Mouse (Mus musculus): ENCODE measurements at regions not wholly inside any gene's neighbourhood (a gene's known extent, or its start where the extent isn't known, plus 50 kb on each side); places are given as distances from the start of the nearest gene placed in this dataset.

GRCm38 (mm10) chrX:11861892-11862291 is 298.3 kb downstream of the Bcor start:
- DNase-seq, result no peak

- no peak for DNase-seq
Observed at GRCm38 (mm10) chrX:11863106-11863505, 297.0 kb downstream of the Bcor start.

DNA sequence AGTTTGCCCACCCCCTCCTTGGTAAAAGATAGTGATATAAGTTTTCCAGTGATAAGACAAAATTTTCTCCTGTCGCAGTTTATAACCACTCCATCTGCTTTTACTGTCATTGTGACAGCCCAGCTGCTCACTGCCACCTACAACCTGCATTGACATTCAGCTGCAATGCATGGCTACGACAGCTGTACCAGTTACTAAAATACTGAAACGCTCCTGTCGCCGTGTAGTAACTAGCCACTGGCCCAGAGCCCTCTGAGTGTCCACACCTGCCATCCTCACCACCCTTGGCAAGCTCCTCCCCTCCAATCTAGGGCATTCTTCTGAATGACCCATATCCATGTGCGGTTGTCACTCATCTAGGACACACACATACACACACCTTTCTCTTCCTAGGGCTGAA is 286.2 kb downstream of the Bcor start:
- DNase-seq, result no peak

DNA sequence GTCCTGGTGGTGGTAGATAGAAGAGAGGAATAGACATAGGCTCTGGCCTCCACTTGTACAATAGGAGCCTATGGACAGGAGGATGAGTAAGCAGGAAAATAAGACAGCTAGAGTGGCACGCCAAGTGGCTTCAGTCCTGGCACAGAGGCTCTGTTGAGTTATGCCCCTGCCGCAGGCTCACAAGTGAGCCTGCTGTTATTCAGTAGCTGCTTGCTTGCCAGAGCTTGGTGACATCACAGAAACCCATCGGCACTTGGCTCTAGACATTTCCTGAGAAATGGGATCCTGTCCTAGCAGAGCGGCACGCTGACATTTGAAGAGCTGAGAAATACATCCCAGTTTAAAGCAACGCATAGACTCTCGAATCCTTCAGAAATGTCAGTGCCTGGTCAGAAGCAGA is 283.5 kb downstream of the Bcor start:
- DNase-seq, result no peak

GRCm38 (mm10) chrX:11878028-11878427 is 282.1 kb downstream of the Bcor start:
- peak; percentile 6 to 12 for DNase-seq

DNA sequence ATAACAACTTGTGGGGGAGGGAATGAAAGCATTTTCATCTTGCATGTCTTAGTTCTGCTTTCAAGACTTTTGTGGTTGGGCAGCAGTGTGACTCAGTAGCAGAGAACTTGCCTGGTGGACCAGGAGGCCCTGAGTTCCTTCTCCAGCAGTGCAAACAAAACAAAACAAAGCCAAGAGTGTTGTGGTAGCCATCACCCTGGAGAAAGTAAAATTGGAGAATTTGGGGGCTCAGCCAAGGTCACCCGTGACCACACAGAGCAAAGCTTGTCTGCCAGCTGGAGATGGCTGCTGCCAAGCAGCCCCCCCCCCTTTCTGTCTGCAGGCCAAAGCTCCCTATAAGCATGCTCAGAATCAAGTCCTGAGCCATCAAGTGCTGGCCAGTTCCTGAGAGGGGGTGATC is 279.2 kb downstream of the Bcor start:
- no peak for DNase-seq

DNA sequence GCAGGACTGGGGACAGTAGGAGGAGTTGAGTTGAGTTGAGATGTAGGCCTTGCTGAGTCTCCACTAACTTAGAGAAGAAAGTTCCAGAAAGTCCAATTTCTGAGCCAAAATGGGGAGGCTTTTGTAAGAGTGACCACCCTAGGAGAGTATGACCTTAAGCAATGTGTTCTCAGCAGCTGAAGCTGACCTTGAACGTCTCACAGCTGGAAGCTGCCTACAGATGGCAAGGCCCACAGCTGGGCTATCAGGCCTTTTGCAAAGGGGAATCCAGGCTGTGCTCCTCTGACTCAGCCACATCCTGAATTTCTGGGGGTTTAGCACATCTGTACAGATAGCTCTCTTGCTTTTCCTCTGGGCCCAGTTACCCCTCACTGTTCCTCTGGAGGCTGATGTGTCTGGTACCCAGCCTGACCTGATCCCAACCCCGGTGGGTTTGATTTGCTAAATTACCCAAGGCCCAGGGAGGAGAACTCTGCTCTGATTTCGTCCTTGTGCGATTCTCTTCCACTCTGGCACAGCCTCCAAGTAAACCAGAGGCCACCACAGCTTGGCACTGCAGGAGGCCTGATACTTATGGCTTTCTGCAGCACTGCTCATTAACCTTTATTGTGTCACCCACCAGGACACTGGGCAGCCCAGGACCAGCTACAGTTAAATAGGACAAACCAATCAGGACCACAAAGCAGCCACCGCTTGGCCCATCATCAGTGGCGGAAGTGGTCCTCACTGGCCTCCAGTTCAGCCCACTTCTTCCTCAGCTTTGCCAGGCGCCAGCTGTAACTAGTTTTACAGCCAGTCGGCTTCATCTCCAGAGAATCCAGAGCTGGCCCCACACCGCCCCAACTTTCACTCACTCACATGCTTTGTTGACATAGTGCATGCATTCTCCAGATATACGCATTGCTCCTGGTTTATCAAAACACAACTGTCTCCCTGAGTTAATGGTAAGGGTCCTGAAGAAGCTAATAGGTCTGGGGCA is 276.1 kb downstream of the Bcor start:
- no peak for DNase-seq

DNA sequence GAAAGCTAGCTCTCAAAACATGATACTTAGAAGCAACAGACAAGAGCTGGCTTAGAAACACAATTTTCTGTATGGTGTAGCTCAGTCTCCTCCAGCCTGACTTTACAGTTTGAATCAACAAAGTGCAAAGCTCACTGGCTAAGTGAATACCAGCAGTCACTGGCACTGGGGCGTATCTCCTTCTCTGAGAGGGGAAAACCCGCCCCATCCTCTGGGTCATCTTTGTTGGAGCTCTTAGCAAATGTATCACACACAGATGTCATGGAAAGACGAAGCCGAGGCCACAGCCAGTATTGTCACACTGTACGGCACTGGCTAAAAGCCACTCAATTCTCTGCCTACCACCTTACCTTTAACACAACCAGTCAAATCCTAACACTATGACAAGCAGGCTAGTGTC is 267.8 kb downstream of the Bcor start:
- no peak for DNase-seq

DNA sequence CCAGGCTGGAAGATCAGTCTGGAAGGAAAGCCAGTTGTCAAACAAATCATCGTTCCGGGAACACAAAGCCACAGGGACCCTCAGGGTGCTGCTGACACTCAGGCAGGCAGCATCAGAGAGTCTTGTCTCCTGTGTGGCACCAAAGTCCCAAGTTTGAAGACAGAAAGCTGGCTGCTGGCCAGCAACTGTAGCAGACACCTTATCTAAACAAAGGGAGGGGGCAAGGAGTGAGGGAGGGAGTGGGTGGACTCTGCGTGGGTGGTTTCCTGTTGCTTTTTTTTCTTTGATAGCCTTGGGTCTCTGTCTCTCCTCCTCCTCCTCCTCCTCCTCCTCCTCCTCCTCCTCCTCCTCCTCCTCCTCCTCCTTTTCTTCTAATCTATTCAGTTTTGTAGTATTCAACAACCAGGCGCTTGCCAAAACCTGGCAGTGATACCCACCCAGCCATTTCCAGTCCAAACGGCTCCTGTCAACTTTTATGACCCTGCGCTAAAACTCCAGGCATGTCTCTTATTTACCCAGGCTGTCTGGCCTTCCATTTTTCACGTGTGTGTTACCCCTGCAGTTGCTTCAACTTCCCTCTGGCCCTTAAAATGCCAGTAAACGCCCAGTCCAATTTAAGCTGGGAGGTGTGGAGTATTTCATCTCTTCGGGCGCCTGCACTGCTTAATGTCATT is 266.4 kb downstream of the Bcor start:
- DNase-seq, result peak; percentile 2 to 8

DNA sequence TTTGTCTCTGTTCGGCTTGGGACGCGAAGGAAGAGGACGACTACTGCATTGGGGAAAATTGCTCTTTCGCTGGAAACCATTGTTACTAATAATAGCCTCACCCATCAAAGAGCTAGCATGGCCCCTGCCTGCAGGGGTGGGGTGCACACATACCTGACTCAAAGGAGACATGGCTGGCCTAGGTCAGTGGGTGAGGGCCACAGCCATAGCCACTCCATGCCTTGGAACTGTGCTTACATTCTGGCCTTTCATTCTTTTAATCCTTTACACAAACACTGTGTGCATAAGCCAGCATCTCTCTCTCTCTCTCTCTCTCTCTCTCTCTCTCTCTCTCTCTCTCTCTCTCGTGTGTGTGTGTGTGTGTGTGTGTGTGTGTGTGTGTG is 265.9 kb downstream of the Bcor start:
- no peak for DNase-seq

DNA sequence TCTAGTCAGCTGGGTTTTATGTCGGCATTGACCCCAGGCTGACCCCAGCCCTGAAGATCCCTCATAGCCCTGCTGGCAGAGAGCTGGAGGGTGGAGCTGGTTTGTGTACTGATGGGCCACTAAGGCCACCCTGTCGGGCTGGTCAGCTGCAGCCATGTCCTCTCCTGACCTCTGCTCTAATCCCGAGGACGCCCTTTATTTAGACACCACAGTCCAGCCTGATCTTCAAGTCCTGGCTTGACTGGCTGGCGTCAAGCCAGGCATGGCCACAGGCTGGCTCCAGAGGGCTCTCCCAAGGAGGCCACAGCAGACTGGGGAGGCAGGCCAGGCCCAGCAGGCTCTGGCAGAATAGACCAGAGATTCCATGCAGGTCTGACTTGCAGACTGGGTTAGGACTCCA is 264.8 kb downstream of the Bcor start:
- no peak for DNase-seq

DNA sequence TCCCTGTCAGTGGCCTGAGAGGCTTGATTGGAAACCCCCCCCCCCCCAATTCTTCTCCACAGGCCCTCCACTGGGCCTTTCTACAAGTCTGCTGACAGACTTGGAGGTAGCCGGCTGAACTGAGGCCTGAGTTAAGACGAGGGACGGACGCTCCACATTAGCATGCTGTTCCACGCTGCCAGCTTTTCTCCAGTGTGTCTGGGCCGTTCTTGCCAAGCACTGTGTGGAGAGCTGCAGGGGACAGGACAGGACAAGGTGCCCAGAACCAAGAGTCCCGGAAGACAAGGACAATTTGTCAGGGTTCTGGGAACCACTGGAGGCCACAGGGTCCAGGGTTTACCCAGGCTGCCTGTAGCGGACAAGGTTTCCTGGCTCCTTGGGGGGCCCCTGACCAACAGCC is 261.9 kb downstream of the Bcor start:
- no peak for DNase-seq

DNA sequence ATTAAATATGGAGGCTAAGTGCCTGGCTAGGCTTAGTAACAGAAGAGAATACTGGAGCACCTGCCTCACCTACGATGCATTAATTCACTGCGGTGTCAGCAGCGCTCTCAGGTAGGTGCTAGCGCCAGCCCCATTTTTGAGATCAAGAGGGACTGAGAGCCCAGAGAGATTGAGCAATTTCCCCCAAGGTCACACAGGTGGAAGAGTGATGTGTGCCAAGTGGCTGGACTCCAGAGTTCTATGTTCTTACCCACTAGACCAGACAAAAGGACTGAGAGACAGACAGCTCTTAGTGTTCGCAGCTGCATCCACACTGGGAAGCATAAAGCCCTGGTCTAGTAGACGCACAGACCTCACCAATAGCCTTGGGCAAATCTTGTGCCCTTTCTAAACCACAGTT is 261.1 kb downstream of the Bcor start:
- DNase-seq, result no peak

DNA sequence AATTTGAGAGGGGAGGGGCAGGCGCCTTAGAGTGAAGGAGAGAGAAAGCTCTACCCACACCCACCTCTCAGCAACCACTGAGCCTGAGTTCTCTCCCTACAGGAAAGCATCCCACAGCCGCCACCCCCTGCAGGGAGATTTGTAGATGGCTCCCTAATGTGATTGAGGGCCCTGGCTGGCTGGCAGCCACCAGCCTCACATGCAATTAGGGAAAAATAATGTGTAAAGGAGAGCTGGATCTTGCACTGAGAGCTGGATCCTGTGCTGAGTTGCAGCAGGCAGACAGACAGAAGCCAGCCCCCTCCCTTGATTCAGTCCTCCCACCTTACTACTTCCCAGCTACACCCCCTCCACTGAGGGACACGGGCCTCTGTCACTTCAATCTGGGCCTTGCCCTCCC is 260.2 kb downstream of the Bcor start:
- no peak for DNase-seq

DNA sequence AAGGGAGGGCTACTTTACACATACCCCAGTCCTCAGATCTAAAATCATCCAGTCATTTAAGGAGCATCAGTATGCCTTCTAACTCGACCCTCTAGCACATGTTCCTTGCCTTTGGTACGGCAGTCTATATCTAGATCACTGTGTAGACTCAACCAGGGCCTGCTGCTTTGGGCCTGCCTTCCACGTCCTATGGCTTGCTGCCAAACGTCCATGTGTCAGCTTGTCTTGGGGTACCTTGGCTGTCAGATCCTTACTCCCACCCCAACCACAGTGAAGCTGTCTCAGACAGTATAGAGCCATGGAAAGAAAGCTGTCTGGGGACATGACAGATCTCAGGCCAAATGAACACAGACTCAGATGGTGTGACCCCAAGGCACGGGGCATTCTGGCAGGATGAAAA is 258.4 kb downstream of the Bcor start:
- DNase-seq, result no peak

- no peak for DNase-seq
Observed at GRCm38 (mm10) chrX:11903116-11903700, 256.9 kb downstream of the Bcor start.

DNA sequence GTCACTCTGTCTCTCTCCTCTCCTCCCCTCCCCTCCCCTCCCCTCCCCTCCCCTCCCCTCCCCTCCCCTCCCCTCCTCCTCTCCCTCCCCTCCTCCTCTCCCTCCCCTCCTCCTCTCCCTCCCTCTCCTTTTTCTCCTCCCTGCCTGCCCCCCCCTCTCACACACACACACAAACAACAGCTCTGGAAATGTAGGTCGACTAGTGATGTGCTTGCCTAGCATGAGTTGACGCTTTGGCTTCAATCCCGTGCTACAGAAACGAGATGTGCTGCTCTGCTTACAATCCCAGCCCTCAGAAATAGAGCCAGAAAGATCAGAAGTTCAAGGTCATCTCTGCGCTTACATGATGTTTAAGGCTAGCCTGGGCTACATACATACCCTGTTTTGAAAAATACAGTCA is 254.9 kb downstream of the Bcor start:
- no peak for DNase-seq

- DNase-seq, result no peak
Observed at GRCm38 (mm10) chrX:11907167-11907566, 253.0 kb downstream of the Bcor start.

DNA sequence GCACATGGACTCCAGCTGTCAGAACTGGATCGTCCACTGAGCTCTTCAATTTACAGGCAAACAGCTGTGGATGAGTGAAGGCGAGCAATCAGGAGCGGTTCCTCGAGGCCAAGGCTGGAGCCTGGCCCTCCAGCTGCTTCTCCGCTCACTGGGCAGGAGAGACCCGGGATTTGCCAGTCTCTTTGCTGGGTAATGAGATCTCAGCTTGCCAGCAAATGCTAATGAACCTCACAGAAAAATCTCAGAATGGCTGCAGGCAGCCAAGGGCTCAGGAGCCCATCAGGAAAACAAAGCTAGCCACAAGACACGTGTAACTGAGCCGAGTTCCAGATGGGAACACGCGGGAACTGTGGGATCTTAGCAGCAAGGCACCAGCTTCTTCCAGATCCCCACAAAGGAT is 244.2 kb downstream of the Bcor start:
- DNase-seq, result no peak

DNA sequence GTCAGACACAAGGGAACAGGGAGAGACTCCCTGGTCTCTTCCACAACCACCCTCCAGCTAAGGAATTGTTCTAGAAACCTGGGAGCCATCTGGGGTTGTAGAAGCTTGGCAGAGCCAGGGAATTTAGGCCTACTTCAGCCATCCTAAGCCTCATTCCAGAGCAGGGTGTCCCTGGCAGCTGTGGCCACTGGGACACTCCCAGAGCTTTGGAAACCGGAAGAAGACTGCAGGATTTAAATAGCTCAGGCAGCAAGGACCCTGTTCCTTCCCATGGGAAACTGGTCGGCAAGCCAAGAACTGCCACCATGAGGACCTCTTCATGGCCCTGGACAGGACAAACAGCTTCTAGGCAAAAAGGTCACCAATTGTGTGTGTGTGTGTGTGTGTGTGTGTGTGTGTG is 239.9 kb downstream of the Bcor start:
- DNase-seq, result no peak

GRCm38 (mm10) chrX:11924639-11925302 is 235.4 kb downstream of the Bcor start:
- no peak for DNase-seq

- no peak for DNase-seq
Observed at GRCm38 (mm10) chrX:11926868-11927535, 233.2 kb downstream of the Bcor start.

- DNase-seq, result no peak
Observed at GRCm38 (mm10) chrX:11929448-11929847, 230.7 kb downstream of the Bcor start.
